Mouse (Mus musculus): Measurements from ENCODE around the gene Tmem107.

Tmem107 gene

GRCm38 (mm10) chr11:69059975-69060411 is 10.6 kb upstream of the Tmem107 start:
- peak in 1 of 2 experiments; percentile 53 for DNase-seq

- DNase-seq, result peak in 1 of 2 experiments; percentile 36
These were observed 10.0 kb upstream of the Tmem107 start for GRCm38 (mm10) chr11:69060448-69061254.

- no peak for DNase-seq
These were observed 9.2 kb upstream of the Tmem107 start for GRCm38 (mm10) chr11:69061255-69061912.

GRCm38 (mm10) chr11:69062194-69062760 is 8.3 kb upstream of the Tmem107 start:
- peak; percentile 77 to 81 for DNase-seq

- peak; percentile 96 for DNase-seq
These were observed 7.8 kb upstream of the Tmem107 start for GRCm38 (mm10) chr11:69062761-69063224.

GRCm38 (mm10) chr11:69063413-69064201 is 7.0 kb upstream of the Tmem107 start:
- DNase-seq, result peak; percentile 69 to 74

- no peak for DNase-seq
These were observed 6.1 kb upstream of the Tmem107 start for GRCm38 (mm10) chr11:69064259-69065133.

GRCm38 (mm10) chr11:69065394-69065925 is 5.1 kb upstream of the Tmem107 start:
- DNase-seq, result no peak

- DNase-seq, result peak; percentile 59 to 66
These were observed 4.3 kb upstream of the Tmem107 start for GRCm38 (mm10) chr11:69066163-69066861.

GRCm38 (mm10) chr11:69066956-69067355 is 3.6 kb upstream of the Tmem107 start:
- DNase-seq, result peak; percentile 88 to 91

GRCm38 (mm10) chr11:69067601-69068000 is 3.0 kb upstream of the Tmem107 start:
- DNase-seq, result peak; percentile 56 to 70

GRCm38 (mm10) chr11:69070093-69070492 is 513 bp upstream of the Tmem107 start:
- no peak for DNase-seq

- no peak for DNase-seq
These were observed 656 bp downstream of the Tmem107 start for GRCm38 (mm10) chr11:69071262-69071661.

- no peak for DNase-seq
These were observed 1.6 kb downstream of the Tmem107 start for GRCm38 (mm10) chr11:69072234-69072633.

GRCm38 (mm10) chr11:69072666-69073064 is 2.1 kb downstream of the Tmem107 start:
- no peak for DNase-seq

GRCm38 (mm10) chr11:69073065-69073888 is 2.7 kb downstream of the Tmem107 start:
- peak; percentile 84 to 91 for DNase-seq

GRCm38 (mm10) chr11:69073951-69074775 is 3.6 kb downstream of the Tmem107 start:
- no peak for DNase-seq

- DNase-seq, result no peak
These were observed 4.1 kb downstream of the Tmem107 start for GRCm38 (mm10) chr11:69074776-69075069.

Measured in lung, adult 18-20 months (tissue).